Mouse (Mus musculus) macrophage (primary cell): ENCODE data around the gene Tax1bp1. TPM values are rescaled to one million over a fixed set of nuclear protein-coding genes. Genes with fewer than 3 reads are reported as not detected.
"Not testable (repeated sequence)": the region's sequence is repeated elsewhere in the genome, so short reads cannot be mapped to it uniquely, and the experiment has no call there.

Experiments used
- H3K27ac ChIP-seq: fragments of 350-480 bp; formaldehyde crosslinking; 2 replicates; pipeline ENCODE4 v1.9.0; 2021
- H3K36me3 ChIP-seq: fragments of 350-480 bp; formaldehyde crosslinking; 2 replicates; pipeline ENCODE4 v1.9.0; 2021; ENCODE audit errors: inconsistent target
- H3K4me3 ChIP-seq: fragments of 350-480 bp; formaldehyde crosslinking; 2 replicates; pipeline ENCODE4 v1.9.0; 2021; ENCODE audit errors: inconsistent target
- H3K79me2 ChIP-seq: fragments of 350-480 bp; formaldehyde crosslinking; 2 replicates; pipeline ENCODE4 v1.9.0; 2021; ENCODE audit errors: inconsistent target
- WGBS: methylation state at CpG from one replicate; pipeline ENCODE4 v1.1.7; 2026; ENCODE audit warnings: inconsistent platforms; ENCODE audit not compliant: missing documents; 5-methylcytosine and 5-hydroxymethylcytosine counted together
- polyA plus RNA-seq: library from polyadenylated mRNA; stranded (reverse); fragments of 250-400 nt; gene quantifications from 3 replicates; pipeline ENCODE4 v1.2.4, GENCODE M21; 2018; ENCODE audit warnings: inconsistent platforms
- total RNA-seq, 78 experiments: library from RNA; depleted of rRNA; stranded (reverse); fragments of 250-400 nt; gene quantifications; 1 replicate in 9 of 78; 2 replicates in 24 of 78; 3 replicates in 43 of 78; 4 replicates in 2 of 78; pipeline ENCODE4 v1.2.4; 2018; ENCODE audit warnings: inconsistent platforms in 56 of 78

Tax1bp1 gene
- total RNA-seq (2018; cell fraction: chromatin; rRNA removed): 100 to 1,000 TPM; 175 to 454 (median 248) TPM
- 100 to 1,000 TPM; 139 to 219 (median 170) TPM for total RNA-seq (2018; cell fraction: cytosol; rRNA removed)
- 100 to 1,000 TPM; 137 to 362 (median 212) TPM for total RNA-seq (2018; cell fraction: nucleus; rRNA removed)
- 129 to 262 TPM (median 129 TPM) in 3 replicates for polyA plus RNA-seq

DNA sequence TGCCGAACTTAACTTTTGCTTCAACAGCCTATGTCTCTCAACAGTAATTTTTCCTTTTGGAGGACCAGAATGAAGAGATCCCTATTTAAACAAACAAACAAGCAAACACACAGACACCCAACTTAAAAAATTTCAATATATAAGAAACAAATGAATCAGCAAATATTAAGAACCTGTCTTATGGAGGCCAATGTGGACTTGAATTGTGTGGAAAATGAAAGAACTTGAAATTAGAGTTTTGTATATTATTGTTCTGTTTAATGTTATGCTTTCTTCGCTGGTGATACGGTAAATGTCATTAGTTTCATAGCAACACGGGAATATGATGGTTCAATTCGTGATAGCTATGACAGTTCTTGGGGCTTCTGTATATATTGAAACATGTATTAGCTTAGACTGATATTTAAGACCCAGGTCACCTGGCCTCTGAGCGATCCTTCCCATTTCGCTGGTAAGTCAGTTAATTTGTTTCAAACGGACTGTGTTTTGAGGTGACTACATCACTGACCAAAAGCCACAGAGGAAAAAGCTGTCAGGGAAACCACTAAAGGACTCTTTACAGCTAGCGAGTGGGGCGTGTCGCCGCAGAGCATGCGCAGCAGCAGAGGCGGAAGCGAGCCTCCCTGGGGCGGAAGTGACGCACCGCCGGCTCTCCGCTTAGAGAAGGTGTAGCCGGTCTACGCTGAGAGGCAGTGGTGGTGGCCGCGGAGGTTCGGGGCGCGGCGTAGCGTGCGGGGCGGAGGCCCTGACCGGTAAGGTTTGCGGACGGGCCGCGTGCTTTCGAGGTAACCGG, at the start of gene Tax1bp1:
Tax1bp1 (plus strand) TSS at position 626 of the 793 bp plus-strand sequence.
- Histone ChIP-seq H3K79me2 (peaks cover 44% of the 10 kb centered on the region), H3K36me3 (no peaks in the 10 kb centered on the region), H3K27ac (peak within 1 kb of the TSS; percentile 66), H3K4me3 (peak within 1 kb of the TSS; percentile 69)
- 2% methylated on average over 37 of the region's 38 CpGs for WGBS

DNA sequence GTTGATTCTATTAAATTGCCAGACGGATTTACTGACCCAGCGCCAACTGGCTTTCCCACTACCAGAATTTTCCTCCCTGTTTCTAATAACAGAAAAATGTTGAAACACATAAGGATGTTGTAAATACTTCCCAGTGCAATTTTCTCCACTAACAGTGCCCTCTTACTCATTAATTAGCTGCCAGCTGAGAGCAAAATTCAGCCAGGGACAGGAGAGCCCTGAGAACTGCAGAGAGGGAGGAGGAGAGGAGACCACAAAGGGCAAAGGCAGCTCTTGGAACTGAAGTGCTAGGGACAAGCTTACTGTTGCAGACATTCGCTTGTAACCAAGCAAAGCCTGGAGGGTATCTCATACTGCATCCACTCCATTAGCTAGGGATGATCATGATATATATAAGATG, 45.9 kb upstream of the Tax1bp1 start:
- WGBS: 94% methylated on average over 2 of the region's 3 CpGs

DNA sequence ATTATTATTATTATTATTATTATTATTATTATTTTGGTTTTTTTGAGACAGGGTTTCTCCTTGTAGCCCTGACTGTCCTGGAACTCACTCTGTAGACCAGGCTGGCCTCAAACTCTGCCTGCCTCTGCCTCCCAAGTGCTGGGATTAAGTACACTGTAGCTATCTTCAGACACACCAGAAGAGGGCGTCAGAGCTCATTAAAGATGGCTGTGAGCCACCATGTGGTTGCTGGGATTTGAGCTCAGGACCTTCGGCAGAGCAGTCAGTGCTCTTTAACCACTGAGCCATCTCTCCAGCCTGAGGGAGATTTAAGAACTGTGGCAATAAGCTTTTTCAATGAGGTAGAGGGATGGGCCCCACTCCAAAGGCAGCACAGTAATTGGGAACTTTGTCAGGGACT, 43.7 kb upstream of the Tax1bp1 start:
- not testable (repeated sequence) for H3K79me2 ChIP-seq, H3K4me3 ChIP-seq, H3K27ac ChIP-seq, H3K36me3 ChIP-seq
- WGBS: 36% methylated on average over 2 of the region's 2 CpGs

More for the DNA sequence above, 45.9 kb upstream of the Tax1bp1 start:
- Histone ChIP-seq H3K4me3 (no peak overlapping the region), H3K27ac (no peak overlapping the region), H3K36me3 (no peaks in the 10 kb centered on the region), H3K79me2 (no peaks in the 10 kb centered on the region)

DNA sequence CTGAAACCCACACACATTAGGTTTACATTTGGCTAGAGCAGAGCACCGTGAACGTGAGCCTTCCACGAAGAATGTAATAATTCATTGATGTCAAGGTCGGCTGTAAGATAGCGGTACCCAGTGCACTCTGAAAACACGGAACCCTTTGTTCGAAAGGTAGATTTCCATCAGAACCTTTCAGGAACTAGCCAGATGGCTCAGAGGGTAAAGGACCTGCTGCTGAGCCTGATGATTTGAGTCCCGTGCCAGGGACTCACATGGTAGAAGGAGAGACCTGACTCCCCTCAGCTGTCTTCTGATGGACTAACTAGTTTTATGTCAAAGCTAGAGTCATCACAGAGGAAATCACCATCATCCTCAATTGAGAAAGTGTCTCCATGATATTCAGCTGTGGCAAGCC, 41.7 kb upstream of the Tax1bp1 start:
- Histone ChIP-seq H3K79me2 (no peaks in the 10 kb centered on the region), H3K4me3 (no peak overlapping the region), H3K27ac (no peak overlapping the region), H3K36me3 (no peaks in the 10 kb centered on the region)
- 37% methylated on average over 8 of the region's 8 CpGs for WGBS

DNA sequence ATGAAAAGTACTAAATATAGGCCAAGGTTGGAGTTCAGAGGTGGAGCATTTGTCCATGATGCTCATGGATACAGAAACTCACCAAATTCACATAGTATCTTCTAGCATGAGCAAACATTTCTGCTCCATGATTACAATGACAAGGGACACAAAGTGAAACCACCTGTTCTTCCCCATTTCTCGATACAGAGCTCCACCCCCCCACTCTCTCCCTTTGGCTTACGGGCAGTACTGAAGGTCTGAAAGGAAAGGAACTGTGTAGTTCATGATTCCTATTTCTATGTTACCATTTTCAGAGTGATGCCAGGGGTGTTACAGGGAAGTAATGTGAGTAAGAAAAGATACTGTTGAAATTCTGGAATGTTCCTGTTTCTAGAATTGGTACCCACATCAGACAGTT, 41.0 kb upstream of the Tax1bp1 start:
- Histone ChIP-seq H3K79me2 (no peaks in the 10 kb centered on the region), H3K27ac (no peak overlapping the region), H3K4me3 (no peak overlapping the region; the same call in 1 of the 2 replicates), H3K36me3 (no peaks in the 10 kb centered on the region)
- WGBS: 13% methylated on average over 2 of the region's 2 CpGs

DNA sequence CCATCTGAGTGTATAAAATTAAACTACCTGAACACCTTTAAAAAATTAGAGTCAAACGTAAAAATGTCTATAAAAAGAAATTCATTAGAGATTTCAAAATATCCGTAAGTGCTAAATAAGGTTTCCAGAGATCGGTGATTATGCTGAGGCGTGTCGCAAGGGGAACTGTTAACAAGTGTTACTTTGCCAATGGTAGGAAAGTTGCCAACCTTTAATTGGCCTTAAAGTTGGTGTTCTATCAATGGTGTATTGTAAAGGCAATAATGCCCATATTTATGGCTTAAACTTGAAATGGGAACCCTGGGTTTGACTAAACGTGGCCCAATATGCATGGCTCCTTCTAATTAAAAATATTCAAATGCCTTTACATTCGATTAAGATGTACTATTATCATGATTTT, 39.8 kb upstream of the Tax1bp1 start:
- 75% methylated on average over 7 of the region's 7 CpGs for WGBS
- Histone ChIP-seq H3K4me3 (no peak overlapping the region), H3K79me2 (no peaks in the 10 kb centered on the region), H3K36me3 (no peaks in the 10 kb centered on the region), H3K27ac (no peak overlapping the region)

DNA sequence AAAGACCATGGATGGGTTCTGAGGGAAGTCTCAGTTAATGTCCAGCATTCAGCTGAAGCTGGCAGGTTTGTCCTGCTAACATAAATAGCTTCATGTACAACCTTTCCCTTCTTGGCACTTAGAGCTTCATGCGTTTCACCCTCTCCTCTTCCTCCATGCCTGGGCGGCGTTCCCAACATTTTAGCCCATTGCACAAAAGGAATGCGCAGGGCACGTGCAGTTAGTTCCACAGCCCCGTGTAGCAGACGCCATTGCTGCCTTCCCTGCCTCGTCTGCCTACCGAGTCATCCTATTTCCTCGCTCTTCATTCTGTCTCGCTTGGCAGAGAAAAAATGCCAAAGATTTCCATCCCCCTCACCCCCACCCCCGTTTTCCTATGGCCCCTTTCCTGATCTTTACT, 39.0 kb upstream of the Tax1bp1 start:
- Histone ChIP-seq H3K4me3 (no peak overlapping the region), H3K27ac (no peak overlapping the region), H3K79me2 (no peaks in the 10 kb centered on the region), H3K36me3 (no peaks in the 10 kb centered on the region)
- 94% methylated on average over 12 of the region's 12 CpGs for WGBS

DNA sequence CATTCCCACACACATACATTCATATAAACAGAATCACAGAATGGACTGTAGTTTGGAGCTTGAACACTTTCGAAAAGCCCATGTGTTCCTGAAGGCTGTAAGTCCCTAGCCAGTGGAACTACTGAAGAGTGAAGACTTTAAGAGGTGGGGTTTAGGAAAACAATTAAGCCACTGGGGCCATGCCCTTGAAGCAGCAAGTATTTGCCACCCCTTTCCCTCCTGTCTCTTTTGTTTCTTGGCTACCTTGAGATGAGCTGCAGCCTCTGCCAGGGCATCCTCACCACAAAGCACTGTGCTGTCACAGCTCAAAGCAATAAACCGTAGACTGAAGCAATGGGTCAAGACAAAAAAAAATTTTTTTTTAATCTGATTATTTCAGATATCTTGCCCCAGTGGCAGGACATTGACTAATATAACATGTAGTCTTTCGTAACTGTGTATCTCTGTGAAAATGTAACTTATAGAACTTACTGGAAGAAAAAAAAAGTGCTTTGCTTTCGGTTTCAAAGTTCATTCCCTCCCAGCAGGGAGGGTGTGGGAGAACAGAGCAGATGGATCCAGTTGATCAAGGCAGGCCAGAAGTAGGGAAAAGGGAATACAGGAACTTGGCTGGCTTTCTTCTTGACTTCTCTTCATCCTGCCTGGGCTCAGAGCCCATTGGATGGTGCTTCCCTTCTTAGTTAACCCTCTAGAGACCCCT, 38.2 kb upstream of the Tax1bp1 start:
- H3K27ac ChIP-seq: no peak overlapping the region
- no peak overlapping the region for H3K4me3 ChIP-seq
- WGBS: 39% methylated on average over 4 of the region's 4 CpGs
- H3K36me3 ChIP-seq: no peaks in the 10 kb centered on the region
- H3K79me2 ChIP-seq: no peaks in the 10 kb centered on the region

DNA sequence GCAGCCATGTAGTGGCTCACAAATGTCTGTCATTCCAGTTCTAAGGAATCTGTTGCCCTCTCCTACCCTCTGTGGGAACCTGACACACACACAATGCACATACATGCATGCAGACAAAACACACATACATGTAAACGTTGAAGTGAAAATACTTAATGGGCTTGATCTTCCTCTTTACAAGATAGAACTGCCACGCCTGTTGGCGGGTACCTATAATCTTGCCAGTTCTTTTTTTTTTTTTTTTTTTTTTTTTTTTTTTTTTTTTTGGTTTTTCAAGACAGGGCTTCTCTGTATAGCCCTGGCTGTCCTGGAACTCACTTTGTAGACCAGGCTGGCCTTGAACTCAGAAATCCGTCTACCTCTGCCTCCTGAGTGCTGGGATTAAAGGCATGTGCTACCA, 36.0 kb upstream of the Tax1bp1 start:
- H3K36me3 ChIP-seq, H3K4me3 ChIP-seq, H3K79me2 ChIP-seq, H3K27ac ChIP-seq: not testable (repeated sequence)
- WGBS: 42% methylated on average over 2 of the region's 4 CpGs

DNA sequence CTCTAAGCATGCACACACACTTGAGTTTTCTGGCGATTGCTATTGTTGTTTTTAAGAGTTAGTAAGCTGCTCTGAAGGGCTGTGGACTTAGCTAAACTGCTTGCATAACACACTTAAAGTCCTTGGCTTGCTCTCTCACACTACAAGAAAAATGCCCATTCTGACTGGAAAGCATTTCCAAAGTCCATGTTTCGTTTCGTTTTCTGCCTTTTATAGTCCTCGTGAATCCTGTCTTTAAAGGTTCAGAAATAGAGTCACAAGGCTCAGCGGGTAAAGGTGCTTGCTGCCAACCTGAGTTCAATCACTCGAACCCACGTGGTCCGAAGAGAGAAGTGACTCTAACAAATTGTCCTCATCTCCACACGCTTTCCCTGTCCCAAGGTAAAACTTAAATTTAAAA, 34.0 kb upstream of the Tax1bp1 start:
- Histone ChIP-seq H3K79me2 (no peaks in the 10 kb centered on the region), H3K36me3 (no peaks in the 10 kb centered on the region), H3K27ac (no peak overlapping the region), H3K4me3 (no peak overlapping the region)
- WGBS: 69% methylated on average over 9 of the region's 9 CpGs

DNA sequence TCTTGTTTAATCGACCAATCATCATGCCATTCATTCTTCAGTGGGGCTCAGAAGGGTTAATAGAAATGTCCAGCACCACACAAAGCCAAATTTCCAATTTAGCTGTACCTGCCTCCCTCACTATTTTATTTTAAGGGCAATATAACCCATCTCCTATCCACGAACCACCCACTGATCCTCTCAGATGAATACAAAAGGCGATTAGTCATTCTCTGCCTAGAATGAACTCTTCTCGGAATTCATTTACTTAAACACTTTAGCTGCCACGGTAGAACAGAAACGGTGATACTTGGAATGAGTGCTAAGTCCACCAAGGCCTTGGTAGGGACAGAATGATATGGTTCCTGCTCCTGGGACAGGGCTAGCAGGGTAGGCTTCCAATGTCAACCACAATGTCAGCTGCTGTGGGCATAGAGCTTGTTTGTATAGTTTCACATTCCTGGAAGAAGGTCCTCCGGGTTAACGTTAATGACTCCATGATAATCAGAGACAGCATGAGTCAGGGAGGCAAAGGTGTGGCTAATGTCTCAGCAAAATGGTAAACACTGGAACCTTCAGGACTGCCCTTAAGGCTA, 33.0 kb upstream of the Tax1bp1 start:
- no peaks in the 10 kb centered on the region for H3K36me3 ChIP-seq
- WGBS: 86% methylated on average over 8 of the region's 8 CpGs
- no peak overlapping the region for H3K4me3 ChIP-seq
- no peaks in the 10 kb centered on the region for H3K79me2 ChIP-seq
- H3K27ac ChIP-seq: no peak overlapping the region

DNA sequence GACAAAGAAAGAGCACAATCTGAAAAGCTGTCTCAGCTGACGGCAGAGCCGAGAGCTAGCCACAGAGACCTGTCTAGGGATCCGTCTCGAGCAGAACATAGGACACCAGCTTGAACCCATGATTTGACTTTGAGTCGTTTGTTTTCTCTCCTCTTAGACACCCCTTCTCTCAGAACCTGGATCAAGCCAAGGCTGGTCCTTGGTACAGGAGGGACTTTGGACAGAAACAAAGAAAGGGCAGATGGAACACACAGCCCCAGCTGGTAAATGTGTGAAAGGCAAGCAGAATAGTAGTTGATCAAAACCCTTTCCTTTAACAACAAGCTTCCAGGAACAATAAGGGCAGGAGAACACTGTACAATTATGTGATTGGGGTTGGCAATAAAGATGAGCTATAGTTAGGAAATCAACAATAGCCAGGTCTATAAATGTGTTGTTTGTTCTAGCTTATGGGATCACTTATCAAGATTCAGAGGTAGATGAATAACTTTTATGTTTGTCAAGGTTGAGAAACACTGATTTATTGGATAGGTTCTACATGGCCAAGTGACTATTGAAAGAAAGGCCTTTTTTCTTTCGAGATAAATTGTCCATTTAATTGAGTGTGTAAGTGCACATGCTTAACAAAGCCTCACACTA, 31.6 kb upstream of the Tax1bp1 start:
- Histone ChIP-seq H3K27ac (peak overlapping the region; percentile 12; the same call in 1 of the 2 replicates), H3K4me3 (no peak overlapping the region), H3K79me2 (no peaks in the 10 kb centered on the region), H3K36me3 (no peaks in the 10 kb centered on the region)
- WGBS: 89% methylated on average over 6 of the region's 6 CpGs

DNA sequence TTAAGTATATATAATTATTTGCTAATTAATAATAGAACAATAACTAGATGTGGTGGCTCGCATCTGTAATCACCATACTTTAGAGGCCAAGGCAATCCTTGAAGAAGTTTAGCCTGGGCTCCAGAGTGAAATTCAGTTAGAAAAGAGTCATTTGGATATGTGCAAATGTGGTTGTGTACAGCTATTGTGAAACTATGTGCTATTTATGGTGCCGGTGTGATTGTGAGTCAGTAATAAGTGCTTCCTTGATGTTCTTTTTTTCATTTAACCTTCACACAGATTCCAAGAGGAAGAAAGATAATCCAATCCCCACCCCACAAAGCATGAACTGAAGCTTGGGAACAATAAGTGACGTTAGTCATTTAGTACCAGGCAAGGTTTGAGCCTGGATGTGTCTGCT, 30.9 kb upstream of the Tax1bp1 start:
- Histone ChIP-seq H3K4me3 (no peak overlapping the region), H3K79me2 (no peaks in the 10 kb centered on the region), H3K27ac (peak overlapping the region; percentile 12; the same call in 1 of the 2 replicates), H3K36me3 (no peaks in the 10 kb centered on the region)
- WGBS: 56% methylated on average over 2 of the region's 3 CpGs

DNA sequence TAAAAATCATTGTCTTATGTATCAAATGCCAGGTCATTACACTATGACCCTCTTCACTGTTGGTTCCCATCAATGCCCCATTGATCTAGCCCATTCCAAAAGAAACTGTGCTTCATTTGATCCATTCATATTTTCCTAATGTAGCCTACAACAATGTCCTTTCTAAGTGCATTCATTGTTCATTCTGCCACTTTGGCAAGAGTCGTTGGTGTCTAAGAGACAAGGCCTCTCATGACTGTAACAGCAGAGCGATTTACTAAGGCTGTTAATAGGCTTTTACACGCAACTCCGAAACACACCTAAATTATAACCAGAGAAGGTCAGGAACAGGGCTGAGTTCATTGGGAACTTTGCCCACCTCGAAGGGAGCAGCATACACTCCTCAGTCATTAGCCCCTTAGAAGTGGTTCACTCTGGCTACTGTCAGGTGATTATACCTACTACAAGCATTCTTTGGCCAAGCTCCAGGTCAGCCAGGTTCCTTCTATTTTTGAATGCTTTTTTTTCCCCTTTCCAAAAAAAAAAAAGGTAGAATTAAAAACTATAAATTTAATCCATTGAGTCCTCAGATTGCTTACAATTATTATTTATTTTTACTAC, 26.5 kb upstream of the Tax1bp1 start:
- no peaks in the 10 kb centered on the region for H3K36me3 ChIP-seq
- H3K4me3 ChIP-seq: no peak overlapping the region
- H3K27ac ChIP-seq: no peak overlapping the region
- WGBS: 93% methylated on average over 5 of the region's 5 CpGs
- H3K79me2 ChIP-seq: no peaks in the 10 kb centered on the region
